Mouse (Mus musculus): Measurements from ENCODE around the gene Elp4. TPM values are rescaled to one million over a fixed set of nuclear protein-coding genes. Genes with fewer than 3 reads are reported as not detected.

The Elp4 gene
- polyA plus RNA-seq, 1 experiment = 1.4 TPM

DNA sequence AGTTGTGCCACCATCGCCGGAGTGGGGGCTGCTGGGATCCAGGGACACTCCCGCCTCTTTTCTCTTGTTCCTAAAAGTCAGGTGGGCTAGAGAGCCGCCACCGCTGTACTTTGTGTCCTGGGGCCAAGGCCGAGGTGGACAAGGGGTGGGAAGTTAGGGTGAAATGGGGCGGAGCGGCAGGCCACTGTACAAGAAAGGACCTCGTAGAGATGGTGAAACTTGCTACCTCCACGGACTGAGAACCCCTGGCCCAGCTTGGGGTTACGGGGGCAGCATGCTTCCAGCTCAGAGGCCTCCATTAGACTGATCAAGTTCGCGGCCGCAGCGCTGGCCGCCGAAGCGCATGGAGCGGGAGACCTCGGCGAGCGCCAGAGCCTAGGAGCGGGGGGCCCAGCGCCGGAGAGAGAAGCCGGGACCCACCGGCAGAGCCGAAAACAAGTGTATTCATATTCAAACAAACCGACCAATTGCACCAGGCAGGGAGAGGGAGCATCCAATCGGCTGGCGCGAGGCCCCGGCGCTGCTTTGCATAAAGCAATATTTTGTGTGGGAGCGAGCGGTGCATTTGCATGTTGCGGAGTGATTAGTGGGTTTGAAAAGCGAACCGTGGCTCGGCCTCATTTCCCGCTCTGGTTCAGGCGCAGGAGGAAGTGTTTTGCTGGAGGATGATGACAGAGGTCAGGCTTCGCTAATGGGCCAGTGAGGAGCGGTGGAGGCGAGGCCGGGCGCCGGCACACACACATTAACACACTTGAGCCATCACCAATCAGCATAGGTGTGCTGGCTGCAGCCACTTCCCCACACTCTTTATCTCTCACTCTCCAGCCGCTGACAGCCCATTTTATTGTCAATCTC, 229.3 kb downstream of the Elp4 start:
- H3K4me3 ChIP-seq (replicated peaks) = peak overlapping the region; percentile 88
- peaks cover 60% of the 10 kb centered on the region for H3K4me1 ChIP-seq
- peaks cover 98% of the 10 kb centered on the region for H3K27me3 ChIP-seq (replicated peaks)
- H3K36me3 ChIP-seq (replicated peaks; ENCODE audit: low read length) = no peaks in the 10 kb centered on the region
- TF ChIP-seq FLI1 (IDR thresholded peaks at IDR 0.05; ENCODE audit: low read length) (no peak), GATA1 (IDR thresholded peaks at IDR 0.05; ENCODE audit: borderline replicate concordance, low read length) (no peak)
- H3K9me3 ChIP-seq = 0 out of 2 replicates have a peak, but pooled peaks cover 3% of the 10 kb centered on the region

DNA sequence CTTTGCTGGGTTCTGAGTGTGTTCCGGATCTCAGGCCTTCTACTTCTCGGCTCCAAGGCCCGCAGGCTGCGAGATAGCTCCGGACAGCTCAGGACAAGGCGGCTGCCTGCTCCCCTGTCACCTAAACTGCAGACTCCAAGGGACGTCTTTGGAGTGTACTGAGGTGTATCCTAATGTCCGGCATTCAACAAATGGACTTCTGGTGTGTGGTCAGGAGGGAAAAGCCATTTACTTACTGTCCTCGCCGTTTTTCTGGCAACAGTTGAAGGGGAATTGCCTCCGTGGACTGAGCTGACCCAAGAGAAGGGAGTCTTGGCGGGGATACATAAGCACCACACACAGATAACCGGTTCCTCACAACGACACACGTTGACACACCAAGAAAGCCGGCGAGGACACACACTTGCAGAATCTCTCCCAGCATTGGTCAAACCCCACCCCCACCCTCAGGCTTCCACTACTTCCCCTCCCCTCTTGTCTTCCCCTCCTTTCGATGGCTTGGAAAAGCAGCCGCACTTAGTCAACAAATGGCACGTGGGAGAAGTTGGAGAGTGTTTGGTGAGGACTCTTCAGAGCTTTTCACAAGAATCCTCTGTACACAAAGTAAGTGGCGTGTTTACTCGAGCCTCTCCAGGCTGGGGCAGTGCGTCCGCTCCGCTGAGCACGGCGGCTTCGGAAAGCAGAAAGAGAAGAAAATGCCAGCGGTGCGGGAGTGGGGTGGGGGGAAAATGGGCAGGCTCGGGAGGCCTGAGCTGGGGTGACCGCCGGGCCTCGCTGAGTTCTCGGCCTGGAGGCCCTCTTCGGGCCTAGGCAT, 230.1 kb downstream of the Elp4 start:
- Histone ChIP-seq H3K9me3 (0 out of 2 replicates have a peak, but pooled peaks cover 4% of the 10 kb centered on the region), H3K4me1 (peaks cover 68% of the 10 kb centered on the region), H3K36me3 (replicated peaks; ENCODE audit: low read length) (no peaks in the 10 kb centered on the region), H3K27me3 (replicated peaks) (peaks cover 98% of the 10 kb centered on the region), H3K4me3 (replicated peaks) (peak overlapping the region; percentile 88)
- TF ChIP-seq FLI1 (IDR thresholded peaks at IDR 0.05; ENCODE audit: low read length) = no peak
- TF ChIP-seq GATA1 (IDR thresholded peaks at IDR 0.05; ENCODE audit: borderline replicate concordance, low read length) = no peak

DNA sequence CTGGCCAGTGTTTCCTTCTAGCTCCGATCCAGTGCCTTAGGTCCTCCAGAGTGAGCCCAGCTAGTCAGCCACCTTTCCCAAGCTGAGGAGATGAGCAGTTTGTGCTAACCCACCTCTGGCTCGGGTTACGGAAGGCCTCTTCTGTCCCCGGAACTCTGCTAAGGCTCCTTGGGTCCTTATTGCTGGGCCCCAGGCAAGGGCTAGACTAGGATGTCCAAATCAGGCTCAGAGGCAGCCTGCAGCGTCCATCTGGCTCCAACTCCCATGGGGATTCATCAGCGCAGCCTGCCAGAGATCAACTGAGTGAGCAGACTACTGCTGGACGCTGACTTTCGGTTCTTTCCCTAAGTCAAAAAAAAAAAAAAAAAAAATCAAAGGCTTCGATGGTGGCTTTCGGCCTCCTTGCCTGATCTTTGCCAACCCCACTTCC, 230.7 kb downstream of the Elp4 start:
- Histone ChIP-seq H3K4me3 (replicated peaks) (peak overlapping the region; percentile 88), H3K4me1 (peaks cover 71% of the 10 kb centered on the region), H3K27me3 (replicated peaks) (peaks cover 98% of the 10 kb centered on the region), H3K9me3 (0 out of 2 replicates have a peak, but pooled peaks cover 5% of the 10 kb centered on the region), H3K36me3 (replicated peaks; ENCODE audit: low read length) (no peaks in the 10 kb centered on the region)
- TF ChIP-seq GATA1 (IDR thresholded peaks at IDR 0.05; ENCODE audit: borderline replicate concordance, low read length) (no peak), FLI1 (IDR thresholded peaks at IDR 0.05; ENCODE audit: low read length) (no peak)

DNA sequence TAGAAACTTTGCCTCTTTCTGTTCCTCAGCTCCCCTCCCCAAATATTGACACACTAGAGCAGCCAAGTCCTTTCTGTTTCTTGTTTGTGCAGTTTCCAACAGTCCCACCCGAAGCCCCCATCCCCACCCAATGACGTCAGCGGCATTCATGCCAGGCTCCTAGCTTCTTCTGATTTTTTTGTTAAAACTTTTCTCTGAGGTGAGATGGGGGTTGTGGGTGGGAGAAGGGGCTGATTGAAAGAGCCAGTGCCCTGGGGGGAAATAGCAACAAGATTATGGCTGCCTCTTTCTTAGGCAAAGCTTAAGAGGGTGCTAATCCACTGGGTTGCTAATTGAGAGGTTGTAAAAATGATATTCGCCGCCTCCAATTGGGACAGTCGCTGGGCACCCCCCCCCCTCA, 231.3 kb downstream of the Elp4 start:
- TF ChIP-seq GATA1 (IDR thresholded peaks at IDR 0.05; ENCODE audit: borderline replicate concordance, low read length) (no peak), FLI1 (IDR thresholded peaks at IDR 0.05; ENCODE audit: low read length) (no peak)
- Histone ChIP-seq H3K4me3 (replicated peaks) (peak overlapping the region; percentile 10), H3K36me3 (replicated peaks; ENCODE audit: low read length) (no peaks in the 10 kb centered on the region), H3K4me1 (peaks cover 77% of the 10 kb centered on the region), H3K27me3 (replicated peaks) (peaks cover 99% of the 10 kb centered on the region), H3K9me3 (peaks cover 9% of the 10 kb centered on the region)

DNA sequence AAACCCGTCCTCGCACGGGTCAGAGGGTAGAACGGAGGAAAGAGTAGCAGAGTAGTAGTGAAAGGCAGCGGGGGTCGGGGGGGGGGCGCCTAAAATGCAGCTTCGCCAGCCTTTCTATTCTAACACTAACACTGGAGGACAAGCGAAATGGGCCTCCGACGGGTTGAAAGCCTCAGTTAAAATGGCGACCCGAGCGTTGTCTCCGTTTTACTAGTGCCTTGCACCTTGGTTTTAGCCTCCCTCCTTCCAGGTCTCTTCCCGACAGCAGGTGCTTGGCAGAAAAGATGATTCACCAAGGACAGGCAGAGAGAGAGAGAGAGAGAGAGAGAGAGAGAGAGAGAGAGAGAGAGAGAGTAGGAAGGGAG, 231.8 kb downstream of the Elp4 start:
- Histone ChIP-seq H3K27me3 (replicated peaks) (peaks cover 99% of the 10 kb centered on the region), H3K9me3 (peaks cover 13% of the 10 kb centered on the region), H3K4me3 (replicated peaks) (peak overlapping the region; percentile 81), H3K4me1 (peaks cover 78% of the 10 kb centered on the region), H3K36me3 (replicated peaks; ENCODE audit: low read length) (no peaks in the 10 kb centered on the region)
- TF ChIP-seq GATA1 (IDR thresholded peaks at IDR 0.05; ENCODE audit: borderline replicate concordance, low read length) (no peak), FLI1 (IDR thresholded peaks at IDR 0.05; ENCODE audit: low read length) (no peak)

DNA sequence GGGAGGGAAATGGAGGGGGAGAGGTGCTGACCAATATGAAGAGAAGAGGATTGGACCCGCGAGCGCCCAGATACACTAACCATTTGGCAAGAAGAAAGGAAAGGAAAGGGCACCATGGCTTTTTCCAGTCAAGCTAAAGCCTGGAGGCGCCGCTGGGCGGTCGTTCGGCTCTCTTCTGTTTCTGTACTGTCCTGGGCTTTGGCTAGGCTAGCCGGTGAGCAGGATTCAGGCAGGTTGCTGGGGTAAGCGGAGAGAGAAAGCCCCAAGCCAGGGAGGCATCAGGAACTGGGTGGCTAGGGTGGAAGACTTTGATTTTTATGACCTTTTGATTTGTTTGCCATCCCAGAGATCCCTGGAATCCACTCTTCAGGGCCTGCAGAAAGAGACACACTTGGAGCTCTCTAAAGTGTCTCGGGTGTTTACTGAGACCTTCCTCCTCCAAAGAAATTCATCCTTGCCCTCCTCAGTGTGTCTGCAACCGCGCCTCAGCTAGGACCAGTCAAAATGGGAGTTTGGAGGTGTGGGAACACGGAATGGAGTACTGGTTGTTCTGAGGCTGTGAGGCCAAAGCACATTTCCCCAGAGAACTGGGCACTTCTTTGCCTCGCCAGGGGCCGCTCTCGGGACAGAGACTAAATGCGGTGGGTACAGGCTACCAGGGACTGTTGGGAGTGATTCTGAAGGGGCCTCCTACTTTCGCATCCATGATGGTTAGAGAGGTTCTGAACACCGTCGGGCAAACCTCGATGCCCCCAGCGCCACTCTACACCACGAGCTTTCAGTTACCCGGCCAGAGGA, 232.4 kb downstream of the Elp4 start:
- Histone ChIP-seq H3K4me3 (replicated peaks) (peak overlapping the region; percentile 81), H3K36me3 (replicated peaks; ENCODE audit: low read length) (no peaks in the 10 kb centered on the region), H3K4me1 (peaks cover 83% of the 10 kb centered on the region), H3K27me3 (replicated peaks) (peaks cover 99% of the 10 kb centered on the region), H3K9me3 (peaks cover 17% of the 10 kb centered on the region)
- TF ChIP-seq GATA1 (IDR thresholded peaks at IDR 0.05; ENCODE audit: borderline replicate concordance, low read length) (no peak), FLI1 (IDR thresholded peaks at IDR 0.05; ENCODE audit: low read length) (no peak)

DNA sequence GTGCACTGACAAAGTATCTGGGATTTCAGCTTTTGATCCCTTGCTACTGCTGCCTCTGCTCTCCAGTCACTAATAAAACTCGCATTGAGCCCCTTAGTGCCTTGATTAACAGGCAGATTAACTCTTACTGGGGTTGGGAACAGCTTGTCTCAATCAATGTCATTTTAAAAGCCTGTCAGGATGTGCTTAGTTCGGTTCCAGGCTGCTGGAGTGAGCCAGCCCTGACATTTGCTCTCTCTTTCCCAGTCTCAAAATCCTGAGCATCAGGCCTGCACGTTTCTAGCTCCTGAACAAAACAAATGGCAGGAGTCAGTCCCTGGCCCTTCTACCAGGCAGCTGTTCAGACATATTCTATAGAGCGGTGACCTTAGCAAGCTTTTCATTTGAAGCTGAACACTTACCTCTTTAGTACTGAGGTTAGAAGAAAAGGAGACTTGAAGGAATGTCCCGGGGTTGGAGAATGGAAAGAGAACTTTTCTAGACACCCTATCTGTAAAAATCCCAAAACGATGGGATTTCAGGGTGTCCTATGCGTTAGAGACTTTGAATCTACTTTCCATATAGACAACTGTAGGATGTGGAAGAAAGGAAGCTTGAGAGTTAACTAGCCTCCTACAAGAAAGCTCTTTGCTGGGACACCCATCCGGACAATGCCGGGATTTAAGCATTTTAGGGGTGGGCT, 233.1 kb downstream of the Elp4 start:
- H3K27me3 ChIP-seq (replicated peaks) = peaks cover 99% of the 10 kb centered on the region
- peaks cover 80% of the 10 kb centered on the region for H3K4me1 ChIP-seq
- peaks cover 22% of the 10 kb centered on the region for H3K9me3 ChIP-seq
- TF ChIP-seq GATA1 (IDR thresholded peaks at IDR 0.05; ENCODE audit: borderline replicate concordance, low read length) = no peak
- no peak for TF ChIP-seq FLI1 (IDR thresholded peaks at IDR 0.05; ENCODE audit: low read length)
- H3K4me3 ChIP-seq (replicated peaks) = no peak overlapping the region
- no peaks in the 10 kb centered on the region for H3K36me3 ChIP-seq (replicated peaks; ENCODE audit: low read length)

DNA sequence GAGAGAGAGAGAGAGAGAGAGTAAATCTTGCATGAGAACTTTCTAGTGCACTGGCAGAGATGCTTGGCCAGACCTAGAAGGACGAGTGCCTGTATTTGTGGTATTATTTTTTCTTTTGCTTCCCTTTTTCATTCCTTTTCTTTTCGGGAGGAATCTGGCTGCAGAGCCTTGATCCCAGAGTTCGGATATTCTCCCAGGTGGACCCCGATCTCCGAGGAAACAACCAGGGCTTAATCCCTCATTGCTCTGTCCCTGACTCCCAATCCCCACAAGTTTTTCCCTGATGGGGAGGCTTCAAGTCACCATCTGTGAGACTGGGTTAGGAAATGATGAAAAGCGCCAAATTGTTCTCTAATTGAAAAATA, 233.7 kb downstream of the Elp4 start:
- peaks cover 99% of the 10 kb centered on the region for H3K27me3 ChIP-seq (replicated peaks)
- H3K4me1 ChIP-seq = peaks cover 75% of the 10 kb centered on the region
- no peak overlapping the region for H3K4me3 ChIP-seq (replicated peaks)
- peaks cover 22% of the 10 kb centered on the region for H3K9me3 ChIP-seq
- H3K36me3 ChIP-seq (replicated peaks; ENCODE audit: low read length) = no peaks in the 10 kb centered on the region
- TF ChIP-seq FLI1 (IDR thresholded peaks at IDR 0.05; ENCODE audit: low read length) (no peak), GATA1 (IDR thresholded peaks at IDR 0.05; ENCODE audit: borderline replicate concordance, low read length) (no peak)

Data from megakaryocyte, embryonic 14.5 days (primary cell).